Mouse (Mus musculus) limb, embryonic 11.5 days (tissue): ENCODE results near the gene Tspan33. TPM values are rescaled to one million over a fixed set of nuclear protein-coding genes. Genes with fewer than 3 reads are reported as not detected.
"Not testable (repeated sequence)": the region's sequence is repeated elsewhere in the genome, so short reads cannot be mapped to it uniquely, and the experiment has no call there.

ENCODE experiments used
- ATAC-seq: fragments of 200-750 bp; cut with Nextera tagmentation; 2 replicates; pipeline ENCODE4 v1.8.0; 2017; ENCODE audit warnings: low read depth; ENCODE audit not compliant: insufficient number of reproducible peaks, low FRiP score, low TSS enrichment
- DNase-seq: peaks from one replicate; pipeline ENCODE4 v3.0.0-alpha.2; 2015; ENCODE audit warnings: low spot score
- H3K27ac ChIP-seq: fragments of 300-500 bp; sonication (generic); replicated peaks from 2 replicates; pipeline ENCODE4 v1.5.1; 2014; ENCODE audit warnings: low read depth, mild to moderate bottlenecking, low read length
- H3K27me3 ChIP-seq: fragments of 300-500 bp; sonication (generic); 2 replicates; pipeline ENCODE4 v1.6.1; 2014; ENCODE audit warnings: mild to moderate bottlenecking, low read length, mixed read lengths; ENCODE audit not compliant: control insufficient read depth, insufficient read depth
- H3K36me3 ChIP-seq: fragments of 300-500 bp; sonication (generic); 2 replicates; pipeline ENCODE4 v1.6.1; 2014; ENCODE audit warnings: mild to moderate bottlenecking, low read length, moderate library complexity, mixed read lengths; ENCODE audit not compliant: control insufficient read depth, insufficient read depth
- H3K4me1 ChIP-seq: fragments of 300-500 bp; sonication (generic); 2 replicates; pipeline ENCODE4 v1.6.1; 2014; ENCODE audit warnings: low read length, mixed read lengths; ENCODE audit not compliant: control insufficient read depth, insufficient read depth
- H3K4me2 ChIP-seq: fragments of 300-500 bp; sonication (generic); 2 replicates; pipeline ENCODE4 v1.6.1; 2014; ENCODE audit warnings: low read depth, mild to moderate bottlenecking, moderate library complexity; ENCODE audit not compliant: severe bottlenecking
- H3K4me3 ChIP-seq: fragments of 300-500 bp; sonication (generic); 2 replicates; pipeline ENCODE4 v1.5.1; 2014; ENCODE audit warnings: low read depth, low read length
- H3K9ac ChIP-seq: fragments of 300-500 bp; sonication (generic); 2 replicates; pipeline ENCODE4 v1.6.1; 2014; ENCODE audit warnings: mild to moderate bottlenecking, low read length
- H3K9me3 ChIP-seq: fragments of 300-500 bp; sonication (generic); 2 replicates; pipeline ENCODE4 v1.6.1; 2016; ENCODE audit warnings: low read length; ENCODE audit not compliant: control insufficient read depth
- WGBS: fragments of 180-500 bp; shearing (Covaris S2); extraction: QIAGEN DNeasy Blood & Tissue Kit; methylation state at CpG from one replicate; pipeline ENCODE4 v1.1.7; 2014; 5-methylcytosine and 5-hydroxymethylcytosine counted together
- polyA plus RNA-seq: library from polyadenylated mRNA; unstranded; fragments of >200 nt; fragmentation: Nextera tagmentation; extraction: Ambion mirVana; gene quantifications from 2 replicates; pipeline ENCODE4 v1.2.1, GENCODE M21; 2014

The Tspan33 gene
- polyA plus RNA-seq, 1 experiment from 2014 or later: 3.1 TPM

GRCm38 (mm10) chr6:29671741-29672140 is 22.3 kb upstream of the Tspan33 start:
- H3K4me1 ChIP-seq: no peaks in the 10 kb centered on the region
- H3K4me2 ChIP-seq: no peak overlapping the region
- whole genome bisulfite sequencing: 19% methylated on average over 3 of the region's 3 CpGs
- no peaks in the 10 kb centered on the region for H3K9me3 ChIP-seq
- H3K27ac ChIP-seq: no peak overlapping the region
- no peak overlapping the region for H3K4me3 ChIP-seq
- ATAC-seq: no peak
- H3K36me3 ChIP-seq: no peaks in the 10 kb centered on the region
- DNase-seq: no peak
- no peaks in the 10 kb centered on the region for H3K27me3 ChIP-seq
- no peak overlapping the region for H3K9ac ChIP-seq

GRCm38 (mm10) chr6:29672563-29673411 is 21.2 kb upstream of the Tspan33 start:
- ATAC-seq (no peak), DNase-seq (no peak)
- Histone ChIP-seq H3K9ac (no peak overlapping the region), H3K4me2 (no peak overlapping the region), H3K4me1 (no peaks in the 10 kb centered on the region), H3K4me3 (no peak overlapping the region), H3K27me3 (no peaks in the 10 kb centered on the region), H3K9me3 (no peaks in the 10 kb centered on the region), H3K27ac (no peak overlapping the region), H3K36me3 (no peaks in the 10 kb centered on the region)
- whole genome bisulfite sequencing: 30% methylated on average over 12 of the region's 12 CpGs

- DNase-seq: no peak
- Histone ChIP-seq H3K36me3 (no peaks in the 10 kb centered on the region), H3K27ac (no peak overlapping the region), H3K9me3 (no peaks in the 10 kb centered on the region), H3K4me1 (no peaks in the 10 kb centered on the region), H3K27me3 (no peaks in the 10 kb centered on the region), H3K4me3 (no peak overlapping the region), H3K4me2 (no peak overlapping the region), H3K9ac (no peak overlapping the region)
- no peak for ATAC-seq
- 34% methylated on average over 2 of the region's 2 CpGs for WGBS
Measured at GRCm38 (mm10) chr6:29673739-29674138, 20.3 kb upstream of the Tspan33 start.

- H3K9me3 ChIP-seq, H3K27ac ChIP-seq, H3K36me3 ChIP-seq, H3K4me3 ChIP-seq, ATAC-seq, DNase-seq, H3K4me2 ChIP-seq, H3K27me3 ChIP-seq, H3K9ac ChIP-seq, H3K4me1 ChIP-seq: not testable (repeated sequence)
- 87% methylated on average over 8 of the region's 10 CpGs for WGBS
Measured at GRCm38 (mm10) chr6:29679947-29680550, 14.0 kb upstream of the Tspan33 start.

GRCm38 (mm10) chr6:29681853-29682252 is 12.2 kb upstream of the Tspan33 start:
- WGBS: 82% methylated on average over 4 of the region's 4 CpGs
- Histone ChIP-seq H3K27ac (no peak overlapping the region), H3K9me3 (no peaks in the 10 kb centered on the region), H3K4me2 (no peak overlapping the region), H3K4me3 (no peak overlapping the region), H3K4me1 (no peaks in the 10 kb centered on the region), H3K36me3 (no peaks in the 10 kb centered on the region), H3K27me3 (no peaks in the 10 kb centered on the region), H3K9ac (no peak overlapping the region)
- ATAC-seq (no peak), DNase-seq (no peak)

- DNase-seq (no peak), ATAC-seq (no peak)
- no peak overlapping the region for H3K4me2 ChIP-seq
- H3K27ac ChIP-seq: no peak overlapping the region
- no peaks in the 10 kb centered on the region for H3K27me3 ChIP-seq
- no peak overlapping the region for H3K4me3 ChIP-seq
- 87% methylated on average over 4 of the region's 4 CpGs for WGBS
- H3K36me3 ChIP-seq: no peaks in the 10 kb centered on the region
- H3K9me3 ChIP-seq: no peaks in the 10 kb centered on the region
- no peaks in the 10 kb centered on the region for H3K4me1 ChIP-seq
- no peak overlapping the region for H3K9ac ChIP-seq
Measured at GRCm38 (mm10) chr6:29684686-29685085, 9.3 kb upstream of the Tspan33 start.

GRCm38 (mm10) chr6:29685952-29686351 is 8.1 kb upstream of the Tspan33 start:
- Histone ChIP-seq H3K4me1 (no peaks in the 10 kb centered on the region), H3K4me2 (no peak overlapping the region), H3K27ac (no peak overlapping the region), H3K9ac (no peak overlapping the region), H3K9me3 (no peaks in the 10 kb centered on the region), H3K27me3 (no peaks in the 10 kb centered on the region), H3K36me3 (no peaks in the 10 kb centered on the region), H3K4me3 (no peak overlapping the region)
- 91% methylated on average over 4 of the region's 4 CpGs for WGBS
- DNase-seq (no peak), ATAC-seq (no peak)

GRCm38 (mm10) chr6:29689458-29689857 is 4.6 kb upstream of the Tspan33 start:
- H3K9ac ChIP-seq: no peak overlapping the region
- no peak overlapping the region for H3K27ac ChIP-seq
- 79% methylated on average over 8 of the region's 8 CpGs for whole genome bisulfite sequencing
- ATAC-seq (no peak), DNase-seq (no peak)
- H3K27me3 ChIP-seq: peaks cover 4% of the 10 kb centered on the region
- H3K9me3 ChIP-seq: no peaks in the 10 kb centered on the region
- H3K4me3 ChIP-seq: no peak overlapping the region
- 0 out of 2 replicates have a peak, but pooled peaks cover under 1% of the 10 kb centered on the region for H3K4me1 ChIP-seq
- no peak overlapping the region for H3K4me2 ChIP-seq
- no peaks in the 10 kb centered on the region for H3K36me3 ChIP-seq
